Mouse (Mus musculus) gastrocnemius, adult 18-20 months (tissue): Measurements from ENCODE around the gene Dlg2. TPM values are rescaled to one million over a fixed set of nuclear protein-coding genes. Genes with fewer than 3 reads are reported as not detected.

Source experiments
- DNase-seq: peaks from one replicate; pipeline ENCODE4 v3.0.0; 2021; ENCODE audit warnings: low spot score
- long read RNA-seq, 2 experiments: library from polyadenylated mRNA; stranded (forward); transcript quantifications; one replicate each; pipeline ENCODE4 v2.0.0; 2021
- total RNA-seq, 2 experiments: library from RNA; stranded (reverse); gene quantifications; 2 replicates each; pipeline ENCODE4 v1.2.3; 2021

Dlg2 gene
- total RNA-seq: 1 to 10 TPM in 1 of 2 experiments, under 1 TPM in 1; 0.50 to 1.5 TPM
- long read RNA-seq, experiment 1: 0 reads
- long read RNA-seq, experiment 2, partial matches to known transcripts: 0 of 1 reads
- long read RNA-seq, experiment 2, other reads (novel, unspliced or antisense): 0 of 1 reads

- DNase-seq: no peak
These were observed at the start of gene Dlg2 for GRCm38 (mm10) chr7:90476313-90477245. Gene Dlg2, plus strand, starts transcription at chr7:90476672.

- DNase-seq: no peak
These were observed 49.5 kb upstream of the Dlg2 start for GRCm38 (mm10) chr7:90427006-90427405.

- no peak for DNase-seq
These were observed 44.3 kb upstream of the Dlg2 start for GRCm38 (mm10) chr7:90432221-90432620.

- no peak for DNase-seq
These were observed 36.4 kb upstream of the Dlg2 start for GRCm38 (mm10) chr7:90440044-90440443.

GRCm38 (mm10) chr7:90442070-90442469 is 34.4 kb upstream of the Dlg2 start:
- no peak for DNase-seq

- peak; percentile 97 for DNase-seq
These were observed 33.9 kb upstream of the Dlg2 start, which contains the start of gene Crebzf for GRCm38 (mm10) chr7:90442518-90443080. Gene Crebzf, plus strand, starts transcription at chr7:90442729.

GRCm38 (mm10) chr7:90443101-90444091 is 33.1 kb upstream of the Dlg2 start:
- DNase-seq: peak; percentile 59

- DNase-seq: no peak
These were observed 32.3 kb upstream of the Dlg2 start for GRCm38 (mm10) chr7:90444206-90444605.

- DNase-seq: no peak
These were observed 20.2 kb upstream of the Dlg2 start for GRCm38 (mm10) chr7:90456149-90456844.

- DNase-seq: peak; percentile 87
These were observed 19.5 kb upstream of the Dlg2 start, which contains the start of gene Tmem126a for GRCm38 (mm10) chr7:90456845-90457468. Gene Tmem126a, minus strand, starts transcription at chr7:90457229.

- no peak for DNase-seq
These were observed 19.0 kb upstream of the Dlg2 start for GRCm38 (mm10) chr7:90457517-90457916.

- no peak for DNase-seq
These were observed 16.1 kb upstream of the Dlg2 start for GRCm38 (mm10) chr7:90460330-90460729.

GRCm38 (mm10) chr7:90460930-90461329 is 15.5 kb upstream of the Dlg2 start:
- DNase-seq: no peak

- no peak for DNase-seq
These were observed 15.0 kb upstream of the Dlg2 start for GRCm38 (mm10) chr7:90461441-90461840.

GRCm38 (mm10) chr7:90473511-90473910 is 3.0 kb upstream of the Dlg2 start:
- DNase-seq: no peak

GRCm38 (mm10) chr7:90475793-90476312 is 619 bp upstream of the Dlg2 start, which contains the start of gene Tmem126b:
Gene Tmem126b, minus strand, starts transcription at chr7:90476001.
- DNase-seq: peak; percentile 99

- no peak for DNase-seq
These were observed 6.1 kb downstream of the Dlg2 start for GRCm38 (mm10) chr7:90482607-90483006.

GRCm38 (mm10) chr7:90508124-90508523 is 31.7 kb downstream of the Dlg2 start:
- DNase-seq: no peak

GRCm38 (mm10) chr7:90512293-90512692 is 35.8 kb downstream of the Dlg2 start:
- no peak for DNase-seq
